Mouse (Mus musculus) midbrain, embryonic 12.5 days (tissue): ENCODE measurements at regions not wholly inside any gene's neighbourhood (a gene's known extent, or its start where the extent isn't known, plus 50 kb on each side); places are given as distances from the start of the nearest gene placed in this dataset.

Experiments
- ATAC-seq: fragments of 200-750 bp; cut with Nextera tagmentation; 2 replicates; pipeline ENCODE4 v1.8.0; 2017; ENCODE audit warnings: low read depth, moderate TSS enrichment, moderate library complexity; ENCODE audit not compliant: low FRiP score
- H3K27ac ChIP-seq: fragments of 300-500 bp; sonication (generic); replicated peaks from 2 replicates; pipeline ENCODE4 v1.5.1; 2016; ENCODE audit warnings: mild to moderate bottlenecking
- H3K27me3 ChIP-seq: fragments of 300-500 bp; sonication (generic); 2 replicates; pipeline ENCODE4 v1.6.1; 2016; ENCODE audit warnings: mild to moderate bottlenecking
- H3K36me3 ChIP-seq: fragments of 300-500 bp; sonication (generic); 2 replicates; pipeline ENCODE4 v1.6.1; 2016
- H3K4me1 ChIP-seq: fragments of 300-500 bp; sonication (generic); 2 replicates; pipeline ENCODE4 v1.6.1; 2016
- H3K4me2 ChIP-seq: fragments of 300-500 bp; sonication (generic); replicated peaks from 2 replicates; pipeline ENCODE4 v1.6.1; 2016; ENCODE audit warnings: mild to moderate bottlenecking, moderate library complexity
- H3K4me3 ChIP-seq: fragments of 300-500 bp; sonication (generic); 2 replicates; pipeline ENCODE4 v1.5.1; 2016; ENCODE audit warnings: mild to moderate bottlenecking
- H3K9ac ChIP-seq: fragments of 300-500 bp; sonication (generic); replicated peaks from 2 replicates; pipeline ENCODE4 v1.6.1; 2016; ENCODE audit warnings: mild to moderate bottlenecking, moderate library complexity
- H3K9me3 ChIP-seq: fragments of 300-500 bp; sonication (generic); 2 replicates; pipeline ENCODE4 v1.6.1; 2016; ENCODE audit warnings: mild to moderate bottlenecking
- WGBS: fragments of 180-500 bp; shearing (Covaris S2); methylation state at CpG from one replicate; pipeline ENCODE4 v1.1.7; 2016; 5-methylcytosine and 5-hydroxymethylcytosine counted together

GRCm38 (mm10) chrX:12219474-12219873 is 59.3 kb upstream of the Bcor start:
- no peak overlapping the region for H3K4me3 ChIP-seq
- ATAC-seq, result no peak
- WGBS, result 71% methylated on average over 8 of the region's 8 CpGs
- no peak overlapping the region for H3K9ac ChIP-seq
- H3K4me2 ChIP-seq, result no peak overlapping the region
- no peaks in the 10 kb centered on the region for H3K4me1 ChIP-seq
- peaks cover 8% of the 10 kb centered on the region; the same call in 1 of the 2 replicates for H3K27me3 ChIP-seq
- H3K36me3 ChIP-seq, result no peaks in the 10 kb centered on the region
- H3K9me3 ChIP-seq, result no peaks in the 10 kb centered on the region
- H3K27ac ChIP-seq, result no peak overlapping the region

GRCm38 (mm10) chrX:12224314-12224713 is 64.2 kb upstream of the Bcor start:
- H3K27ac ChIP-seq, result no peak overlapping the region
- ATAC-seq, result no peak
- H3K27me3 ChIP-seq, result peaks cover 15% of the 10 kb centered on the region; the same call in 1 of the 2 replicates
- no peak overlapping the region for H3K9ac ChIP-seq
- no peaks in the 10 kb centered on the region for H3K36me3 ChIP-seq
- H3K4me2 ChIP-seq, result no peak overlapping the region
- H3K9me3 ChIP-seq, result no peaks in the 10 kb centered on the region
- 68% methylated on average over 4 of the region's 4 CpGs for WGBS
- H3K4me1 ChIP-seq, result 0 out of 2 replicates have a peak, but pooled peaks cover 8% of the 10 kb centered on the region
- H3K4me3 ChIP-seq, result no peak overlapping the region

GRCm38 (mm10) chrX:12225116-12225891 is 65.1 kb upstream of the Bcor start:
- Histone ChIP-seq H3K9me3 (no peaks in the 10 kb centered on the region), H3K4me2 (peak overlapping the region; percentile 34), H3K4me3 (0 out of 2 replicates have a peak overlapping the region, but pooled peaks have one; percentile 3), H3K27me3 (peaks cover 15% of the 10 kb centered on the region; the same call in 1 of the 2 replicates), H3K4me1 (0 out of 2 replicates have a peak, but pooled peaks cover 8% of the 10 kb centered on the region), H3K27ac (0 out of 2 replicates have a peak overlapping the region, but pooled peaks have one; percentile 20), H3K36me3 (no peaks in the 10 kb centered on the region), H3K9ac (no peak overlapping the region)
- WGBS, result 14% methylated on average over 16 of the region's 19 CpGs
- no peak for ATAC-seq

- H3K4me2 ChIP-seq, result peak overlapping the region; percentile 34
- no peak overlapping the region for H3K4me3 ChIP-seq
- H3K27me3 ChIP-seq, result peaks cover 15% of the 10 kb centered on the region; the same call in 1 of the 2 replicates
- H3K36me3 ChIP-seq, result no peaks in the 10 kb centered on the region
- H3K9me3 ChIP-seq, result no peaks in the 10 kb centered on the region
- no peak overlapping the region for H3K9ac ChIP-seq
- 0 out of 2 replicates have a peak, but pooled peaks cover 8% of the 10 kb centered on the region for H3K4me1 ChIP-seq
- no peak for ATAC-seq
- WGBS, result 35% methylated on average over 3 of the region's 3 CpGs
- 0 out of 2 replicates have a peak overlapping the region, but pooled peaks have one; percentile 20 for H3K27ac ChIP-seq
Measured at GRCm38 (mm10) chrX:12225892-12226206, 65.7 kb upstream of the Bcor start.

- H3K4me3 ChIP-seq, result no peak overlapping the region
- 71% methylated on average over 4 of the region's 4 CpGs for WGBS
Measured at GRCm38 (mm10) chrX:12240505-12241011, 80.4 kb upstream of the Bcor start.

GRCm38 (mm10) chrX:12241751-12242150 is 81.6 kb upstream of the Bcor start:
- Histone ChIP-seq H3K36me3 (no peaks in the 10 kb centered on the region), H3K27ac (no peak overlapping the region), H3K9me3 (no peaks in the 10 kb centered on the region), H3K4me2 (no peak overlapping the region), H3K9ac (no peak overlapping the region), H3K4me3 (no peak overlapping the region), H3K4me1 (no peaks in the 10 kb centered on the region), H3K27me3 (no peaks in the 10 kb centered on the region)
- WGBS, result 65% methylated on average over 4 of the region's 4 CpGs
- no peak for ATAC-seq

More at GRCm38 (mm10) chrX:12240505-12241011, 80.4 kb upstream of the Bcor start:
- Histone ChIP-seq H3K9ac (no peak overlapping the region), H3K9me3 (no peaks in the 10 kb centered on the region), H3K27ac (no peak overlapping the region), H3K27me3 (no peaks in the 10 kb centered on the region), H3K4me2 (no peak overlapping the region), H3K4me1 (no peaks in the 10 kb centered on the region), H3K36me3 (no peaks in the 10 kb centered on the region)
- no peak for ATAC-seq

- H3K27me3 ChIP-seq, result peaks cover 17% of the 10 kb centered on the region; the same call in 1 of the 2 replicates
- no peak for ATAC-seq
- WGBS, result 70% methylated on average over 4 of the region's 4 CpGs
Measured at GRCm38 (mm10) chrX:12249071-12249470, 88.9 kb upstream of the Bcor start.

GRCm38 (mm10) chrX:12249911-12250310 is 89.8 kb upstream of the Bcor start:
- Histone ChIP-seq H3K27ac (no peak overlapping the region), H3K27me3 (peaks cover 17% of the 10 kb centered on the region; the same call in 1 of the 2 replicates), H3K9me3 (no peaks in the 10 kb centered on the region), H3K36me3 (no peaks in the 10 kb centered on the region), H3K4me3 (no peak overlapping the region), H3K9ac (no peak overlapping the region), H3K4me2 (no peak overlapping the region), H3K4me1 (no peaks in the 10 kb centered on the region)
- 89% methylated on average over 4 of the region's 4 CpGs for WGBS
- ATAC-seq, result no peak

More at GRCm38 (mm10) chrX:12249071-12249470, 88.9 kb upstream of the Bcor start:
- Histone ChIP-seq H3K27ac (no peak overlapping the region), H3K4me3 (no peak overlapping the region), H3K36me3 (no peaks in the 10 kb centered on the region), H3K4me1 (no peaks in the 10 kb centered on the region), H3K9me3 (no peaks in the 10 kb centered on the region), H3K4me2 (no peak overlapping the region), H3K9ac (no peak overlapping the region)

GRCm38 (mm10) chrX:12251853-12252679 is 91.9 kb upstream of the Bcor start:
- peak overlapping the region; percentile 31 for H3K4me3 ChIP-seq
- no peaks in the 10 kb centered on the region for H3K36me3 ChIP-seq
- WGBS, result 16% methylated on average over 29 of the region's 32 CpGs
- peak; percentile 78 for ATAC-seq
- peaks cover 17% of the 10 kb centered on the region; the same call in 1 of the 2 replicates for H3K27me3 ChIP-seq
- no peaks in the 10 kb centered on the region for H3K4me1 ChIP-seq
- H3K27ac ChIP-seq, result no peak overlapping the region
- H3K9ac ChIP-seq, result no peak overlapping the region
- no peaks in the 10 kb centered on the region for H3K9me3 ChIP-seq
- peak overlapping the region; percentile 50 for H3K4me2 ChIP-seq

GRCm38 (mm10) chrX:12252680-12253021 is 92.5 kb upstream of the Bcor start:
- Histone ChIP-seq H3K9ac (no peak overlapping the region), H3K9me3 (no peaks in the 10 kb centered on the region), H3K27me3 (peaks cover 17% of the 10 kb centered on the region; the same call in 1 of the 2 replicates), H3K4me1 (no peaks in the 10 kb centered on the region), H3K4me2 (peak overlapping the region; percentile 50), H3K4me3 (peak overlapping the region; percentile 31), H3K27ac (no peak overlapping the region), H3K36me3 (no peaks in the 10 kb centered on the region)
- peak; percentile 23; the same call in 1 of the 2 replicates for ATAC-seq
- WGBS, result 18% methylated on average over 16 of the region's 16 CpGs

GRCm38 (mm10) chrX:12256758-12257157 is 96.6 kb upstream of the Bcor start:
- H3K27ac ChIP-seq, result no peak overlapping the region
- no peak overlapping the region for H3K4me3 ChIP-seq
- no peak overlapping the region for H3K4me2 ChIP-seq
- no peaks in the 10 kb centered on the region for H3K9me3 ChIP-seq
- 74% methylated on average over 8 of the region's 8 CpGs for WGBS
- H3K9ac ChIP-seq, result no peak overlapping the region
- no peaks in the 10 kb centered on the region for H3K4me1 ChIP-seq
- H3K27me3 ChIP-seq, result peaks cover 6% of the 10 kb centered on the region; the same call in 1 of the 2 replicates
- no peaks in the 10 kb centered on the region for H3K36me3 ChIP-seq
- ATAC-seq, result no peak

- WGBS, result 76% methylated on average over 6 of the region's 6 CpGs
- peaks cover 4% of the 10 kb centered on the region; the same call in 1 of the 2 replicates for H3K4me1 ChIP-seq
- no peak overlapping the region for H3K4me2 ChIP-seq
- H3K4me3 ChIP-seq, result no peak overlapping the region
- H3K27ac ChIP-seq, result no peak overlapping the region
- H3K27me3 ChIP-seq, result peaks cover 4% of the 10 kb centered on the region; the same call in 1 of the 2 replicates
- no peak for ATAC-seq
- no peaks in the 10 kb centered on the region for H3K9me3 ChIP-seq
- no peaks in the 10 kb centered on the region for H3K36me3 ChIP-seq
- no peak overlapping the region for H3K9ac ChIP-seq
Measured at GRCm38 (mm10) chrX:12263834-12264233, 103.7 kb upstream of the Bcor start.
